Mouse (Mus musculus) neural tube, embryonic 14.5 days (tissue): ENCODE data around the gene A830018L16Rik. TPM values are rescaled to one million over a fixed set of nuclear protein-coding genes. Genes with fewer than 3 reads are reported as not detected.
A peak's percentile ranks its signal among the peaks of the same experiment; 100 is the strongest.

Experiments used
- ATAC-seq: fragments of 200-750 bp; cut with Nextera tagmentation; 2 replicates; pipeline ENCODE4 v1.8.0; 2017; ENCODE audit warnings: low read depth, mild to moderate bottlenecking, moderate TSS enrichment, moderate library complexity
- H3K27ac ChIP-seq: fragments of 300-500 bp; sonication (generic); 2 replicates; pipeline ENCODE4 v1.5.1; 2014; ENCODE audit warnings: low read depth, mild to moderate bottlenecking, control low read depth, low read length, moderate library complexity, mixed read lengths
- H3K27me3 ChIP-seq: fragments of 300-500 bp; sonication (generic); 2 replicates; pipeline ENCODE4 v1.6.1; 2014; ENCODE audit warnings: low read length; ENCODE audit not compliant: control insufficient read depth, insufficient read depth
- H3K36me3 ChIP-seq: fragments of 300-500 bp; sonication (generic); 2 replicates; pipeline ENCODE4 v1.6.1; 2014; ENCODE audit warnings: low read length, mixed read lengths; ENCODE audit not compliant: control insufficient read depth, insufficient read depth
- H3K4me1 ChIP-seq: fragments of 300-500 bp; sonication (generic); 2 replicates; pipeline ENCODE4 v1.6.1; 2014; ENCODE audit warnings: low read length; ENCODE audit not compliant: control insufficient read depth, insufficient read depth
- H3K4me2 ChIP-seq: fragments of 300-500 bp; sonication (generic); 2 replicates; pipeline ENCODE4 v1.6.1; 2014; ENCODE audit warnings: mild to moderate bottlenecking, low read depth, low read length, control low read depth
- H3K4me3 ChIP-seq: fragments of 300-500 bp; sonication (generic); 2 replicates; pipeline ENCODE4 v1.5.1; 2014; ENCODE audit warnings: low read depth, low read length, control low read depth, mixed read lengths
- H3K9ac ChIP-seq: fragments of 300-500 bp; sonication (generic); replicated peaks from 2 replicates; pipeline ENCODE4 v1.6.1; 2014; ENCODE audit warnings: low read depth, mild to moderate bottlenecking, control low read depth, low read length, mixed read lengths
- H3K9me3 ChIP-seq: fragments of 300-500 bp; sonication (generic); 2 replicates; pipeline ENCODE4 v1.6.1; 2016; ENCODE audit warnings: low read length; ENCODE audit not compliant: control insufficient read depth
- WGBS: fragments of 180-500 bp; shearing (Covaris S2); extraction: QIAGEN DNeasy Blood & Tissue Kit; methylation state at CpG from one replicate; pipeline ENCODE4 v1.1.7; 2014; 5-methylcytosine and 5-hydroxymethylcytosine counted together
- polyA plus RNA-seq: library from polyadenylated mRNA; unstranded; fragments of >200 nt; fragmentation: Nextera tagmentation; extraction: Ambion mirVana; gene quantifications from 2 replicates; pipeline ENCODE4 v1.2.1, GENCODE M21; 2014

Gene A830018L16Rik
- polyA plus RNA-seq, 1 experiment from 2014 or later: 26.3 TPM

- no peak overlapping the region for H3K4me3 ChIP-seq
- H3K9me3 ChIP-seq: no peaks in the 10 kb centered on the region
- no peak overlapping the region for H3K27ac ChIP-seq
- no peak for ATAC-seq
- no peaks in the 10 kb centered on the region for H3K4me1 ChIP-seq
- H3K36me3 ChIP-seq: no peaks in the 10 kb centered on the region
- 65% methylated on average over 3 of the region's 3 CpGs for WGBS
- no peak overlapping the region for H3K4me2 ChIP-seq
- no peaks in the 10 kb centered on the region for H3K27me3 ChIP-seq
- no peak overlapping the region for H3K9ac ChIP-seq
Observed at GRCm38 (mm10) chr1:11895715-11896114, 481.8 kb downstream of the A830018L16Rik start.

GRCm38 (mm10) chr1:11915873-11916272, 502.0 kb downstream of the A830018L16Rik start:
- Histone ChIP-seq H3K27me3 (no peaks in the 10 kb centered on the region), H3K4me2 (no peak overlapping the region), H3K4me1 (no peaks in the 10 kb centered on the region), H3K36me3 (no peaks in the 10 kb centered on the region), H3K27ac (no peak overlapping the region), H3K9me3 (no peaks in the 10 kb centered on the region), H3K9ac (no peak overlapping the region), H3K4me3 (no peak overlapping the region)
- no peak for ATAC-seq

- H3K27me3 ChIP-seq: no peaks in the 10 kb centered on the region
- WGBS: 78% methylated on average over 9 of the region's 9 CpGs
- no peaks in the 10 kb centered on the region for H3K9me3 ChIP-seq
- H3K36me3 ChIP-seq: no peaks in the 10 kb centered on the region
- no peak overlapping the region for H3K9ac ChIP-seq
- no peak overlapping the region for H3K4me3 ChIP-seq
- H3K27ac ChIP-seq: no peak overlapping the region
- no peak for ATAC-seq
- H3K4me1 ChIP-seq: no peaks in the 10 kb centered on the region
- H3K4me2 ChIP-seq: no peak overlapping the region
Observed at GRCm38 (mm10) chr1:11936984-11937383, 523.1 kb downstream of the A830018L16Rik start.

GRCm38 (mm10) chr1:11959421-11960206, 545.7 kb downstream of the A830018L16Rik start:
- H3K9ac ChIP-seq: no peak overlapping the region
- no peak overlapping the region for H3K27ac ChIP-seq
- H3K27me3 ChIP-seq: no peaks in the 10 kb centered on the region
- no peak overlapping the region for H3K4me3 ChIP-seq
- no peak for ATAC-seq
- no peak overlapping the region for H3K4me2 ChIP-seq
- no peaks in the 10 kb centered on the region for H3K4me1 ChIP-seq
- 74% methylated on average over 2 of the region's 2 CpGs for WGBS
- no peaks in the 10 kb centered on the region for H3K9me3 ChIP-seq
- H3K36me3 ChIP-seq: no peaks in the 10 kb centered on the region

GRCm38 (mm10) chr1:11982590-11983136, 568.8 kb downstream of the A830018L16Rik start:
- no peak for ATAC-seq

GRCm38 (mm10) chr1:11990011-11990410, 576.1 kb downstream of the A830018L16Rik start:
- Histone ChIP-seq H3K4me1 (no peaks in the 10 kb centered on the region), H3K27ac (no peak overlapping the region), H3K4me2 (no peak overlapping the region), H3K9ac (no peak overlapping the region), H3K4me3 (no peak overlapping the region), H3K9me3 (no peaks in the 10 kb centered on the region), H3K27me3 (no peaks in the 10 kb centered on the region), H3K36me3 (no peaks in the 10 kb centered on the region)
- ATAC-seq: no peak
- WGBS: 79% methylated on average over 3 of the region's 3 CpGs

More at GRCm38 (mm10) chr1:11982590-11983136, 568.8 kb downstream of the A830018L16Rik start:
- H3K36me3 ChIP-seq: no peaks in the 10 kb centered on the region
- no peaks in the 10 kb centered on the region for H3K4me1 ChIP-seq
- no peaks in the 10 kb centered on the region for H3K9me3 ChIP-seq
- no peaks in the 10 kb centered on the region for H3K27me3 ChIP-seq
- no peak overlapping the region for H3K9ac ChIP-seq
- 85% methylated on average over 4 of the region's 4 CpGs for WGBS
- H3K27ac ChIP-seq: no peak overlapping the region
- H3K4me2 ChIP-seq: no peak overlapping the region
- H3K4me3 ChIP-seq: no peak overlapping the region

GRCm38 (mm10) chr1:11996297-11996878, 582.5 kb downstream of the A830018L16Rik start:
- no peak for ATAC-seq
- no peak overlapping the region for H3K4me2 ChIP-seq
- no peaks in the 10 kb centered on the region for H3K9me3 ChIP-seq
- H3K9ac ChIP-seq: no peak overlapping the region
- no peak overlapping the region for H3K4me3 ChIP-seq
- 17% methylated on average over 2 of the region's 2 CpGs for WGBS
- H3K36me3 ChIP-seq: no peaks in the 10 kb centered on the region
- no peaks in the 10 kb centered on the region for H3K27me3 ChIP-seq
- H3K27ac ChIP-seq: no peak overlapping the region
- no peaks in the 10 kb centered on the region for H3K4me1 ChIP-seq

GRCm38 (mm10) chr1:11997574-11997973, 583.7 kb downstream of the A830018L16Rik start:
- H3K27me3 ChIP-seq: no peaks in the 10 kb centered on the region
- WGBS: 74% methylated on average over 2 of the region's 2 CpGs
- ATAC-seq: no peak

GRCm38 (mm10) chr1:12000557-12000956, 586.7 kb downstream of the A830018L16Rik start:
- WGBS: 29% methylated on average over 4 of the region's 4 CpGs
- Histone ChIP-seq H3K4me2 (no peak overlapping the region), H3K9ac (no peak overlapping the region), H3K4me3 (no peak overlapping the region), H3K36me3 (no peaks in the 10 kb centered on the region), H3K9me3 (no peaks in the 10 kb centered on the region), H3K27ac (no peak overlapping the region), H3K4me1 (no peaks in the 10 kb centered on the region), H3K27me3 (no peaks in the 10 kb centered on the region)
- peak; percentile 89 for ATAC-seq

More at GRCm38 (mm10) chr1:11997574-11997973, 583.7 kb downstream of the A830018L16Rik start:
- no peaks in the 10 kb centered on the region for H3K36me3 ChIP-seq
- no peaks in the 10 kb centered on the region for H3K9me3 ChIP-seq
- no peak overlapping the region for H3K4me2 ChIP-seq
- no peaks in the 10 kb centered on the region for H3K4me1 ChIP-seq
- H3K9ac ChIP-seq: no peak overlapping the region
- H3K4me3 ChIP-seq: no peak overlapping the region
- no peak overlapping the region for H3K27ac ChIP-seq
